8 mouse cellular contexts compared by ENCODE assay signal in the genomic region with DNA sequence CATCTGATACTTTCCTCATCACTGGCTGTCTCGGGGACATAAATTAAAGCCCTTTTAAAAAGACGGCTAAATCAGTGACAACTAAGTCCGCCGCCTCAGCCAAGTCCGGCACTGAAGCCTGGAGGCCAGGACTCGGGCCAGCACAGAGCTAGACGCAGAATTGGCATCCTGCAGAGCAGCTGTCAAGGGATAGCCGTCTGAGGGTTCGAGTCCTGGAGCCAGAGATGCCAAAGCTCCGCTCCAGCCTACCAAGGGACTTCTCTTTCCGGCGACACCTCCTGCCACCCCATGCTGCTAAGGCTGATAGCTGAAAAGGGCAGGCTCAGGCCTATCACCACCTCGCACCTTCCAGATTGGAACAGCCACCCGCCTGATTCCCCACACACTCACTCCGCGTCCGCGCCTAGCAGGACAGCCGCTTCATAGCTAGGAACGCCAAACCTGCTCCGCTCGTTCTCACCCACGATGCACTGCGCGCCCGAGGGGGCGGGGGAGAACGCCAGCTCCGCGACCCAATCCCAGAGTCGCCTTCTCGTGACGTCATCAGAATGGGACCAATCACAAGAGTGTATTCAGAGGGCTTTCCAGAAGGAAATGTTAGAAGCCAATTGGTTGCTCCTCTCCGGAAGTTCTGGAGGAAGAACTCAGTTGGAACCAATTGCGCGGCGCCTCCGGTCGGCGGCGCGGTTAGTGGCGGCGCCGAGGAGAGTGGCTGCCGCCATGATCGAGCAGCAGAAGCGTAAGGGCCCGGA. TPM values are rescaled to one million over a fixed set of nuclear protein-coding genes. Genes with fewer than 3 reads are reported as not detected.
DNase-seq lines count a peak whose midpoint lies in the region; ATAC-seq and TF ChIP-seq lines count a peak whose summit lies in the region.

A gene (minus strand): TSS at position 458 of the 752 bp plus-strand sequence.
A gene (plus strand): TSS at position 647 of the 752 bp plus-strand sequence.

- intact Hi-C loops in gastrocnemius, adult 2 months (cut with DNase I), result no loop called here
- intact Hi-C loops in left cerebral cortex, adult 2 months (cut with DNase I), result no loop called here

- no peaks in the 10 kb centered on the region for H3K27me3 ChIP-seq in hindbrain, postnatal 0 days (ENCODE audit: insufficient read depth, low read length)

- TF ChIP-seq CTCF in gastrocnemius, adult 2 months (IDR thresholded peaks at IDR 0.05), result peak; percentile 29; the same call in 1 of the 2 replicates
- peak; percentile 38 for TF ChIP-seq CTCF in hindbrain, postnatal 0 days (IDR thresholded peaks at IDR 0.05; ENCODE audit: low read depth)
- peak; percentile 39 for TF ChIP-seq CTCF in left cerebral cortex, adult 2 months (IDR thresholded peaks at IDR 0.05)

- H3K9me3 ChIP-seq in hindbrain, postnatal 0 days (ENCODE audit: low read length), result no peaks in the 10 kb centered on the region

- DNase-seq in ZHBTc4 (ENCODE audit: low read depth, low spot score), result peak; percentile 100
- DNase-seq in gastrocnemius, adult 2 months, result peak; percentile 99
- peak; percentile 100 for DNase-seq in hindbrain, postnatal 0 days (ENCODE audit: low spot score)
- peak; percentile 99 for DNase-seq in left cerebral cortex, adult 2 months (ENCODE audit: extremely low spot score in 1 of 2, low spot score in 2 of 2)
- peak; percentile 99 to 100 for DNase-seq in right cerebral cortex, adult 2 months (ENCODE audit: low spot score in 2 of 2)
- DNase-seq in urinary bladder, postnatal 14 days (ENCODE audit: low spot score), result peak; percentile 99

- ATAC-seq in common myeloid progenitor, adult 5-6 weeks (replicated peaks; ENCODE audit: low read depth, poor library complexity, severe bottlenecking), result peak; percentile 98
- peak; percentile 99 for ATAC-seq in hindbrain, postnatal 0 days
- peak; percentile 97 for ATAC-seq in megakaryocyte, adult 5-6 weeks (ENCODE audit: poor library complexity, severe bottlenecking)

- peak within 1 kb of the TSS; percentile 87 for H3K9ac ChIP-seq in hindbrain, postnatal 0 days (replicated peaks; ENCODE audit: low read length)

- peak within 1 kb of the TSS; percentile 95 for H3K4me3 ChIP-seq in gastrocnemius, adult 2 months
- peak within 1 kb of the TSS; percentile 81 for H3K4me3 ChIP-seq in hindbrain, postnatal 0 days (ENCODE audit: low read length)
- H3K4me3 ChIP-seq in left cerebral cortex, adult 2 months, result peak within 1 kb of the TSS; percentile 93

- H3K4me2 ChIP-seq in hindbrain, postnatal 0 days (ENCODE audit: low read depth, low read length), result peak within 1 kb of the TSS; percentile 85

- peaks cover 17% of the 10 kb centered on the region; the same call in 1 of the 2 replicates for H3K4me1 ChIP-seq in hindbrain, postnatal 0 days (ENCODE audit: insufficient read depth, low read length)

- under 1% methylated on average over 49 of the region's 49 CpGs for WGBS in hindbrain, postnatal 0 days

- H3K27ac ChIP-seq in gastrocnemius, adult 2 months, result peak within 1 kb of the TSS; percentile 93
- H3K27ac ChIP-seq in hindbrain, postnatal 0 days, result peak within 1 kb of the TSS; percentile 91
- peak within 1 kb of the TSS; percentile 87 for H3K27ac ChIP-seq in left cerebral cortex, adult 2 months

- H3K36me3 ChIP-seq in hindbrain, postnatal 0 days (ENCODE audit: insufficient read depth, low read length), result peaks cover 5% of the 10 kb centered on the region; the same call in 1 of the 2 replicates

RNA-seq across cellular contexts. Expression of the first gene that starts in this region (rescaled TPM):
- total RNA-seq in common myeloid progenitor, adult 5-6 weeks (2017), result 72.4 and 77.6 TPM in 2 replicates
- total RNA-seq in gastrocnemius, adult 2 months (2021), result 10 to 100 TPM; 38.4 to 47.3 TPM
- 23.9 and 31.4 TPM in 2 replicates for total RNA-seq in hindbrain, postnatal 0 days (2014; rRNA removed)
- polyA plus RNA-seq in hindbrain, postnatal 0 days (2015; fragmentation: Nextera tagmentation; extraction: Ambion mirVana), result 93.2 and 101 TPM in 2 replicates
- 10 to 100 TPM; 64.0 to 64.2 TPM for total RNA-seq in left cerebral cortex, adult 2 months (2021)
- 13.9 and 15.0 TPM in 2 replicates for total RNA-seq in megakaryocyte, adult 5-6 weeks (2015)
- 52.1 and 68.3 TPM in 2 replicates for total RNA-seq in megakaryocyte, adult 5-6 weeks (2017)

RNA-seq across cellular contexts. Expression of the second gene that starts in this region (rescaled TPM):
- total RNA-seq in common myeloid progenitor, adult 5-6 weeks (2017), result 86.7 and 94.3 TPM in 2 replicates
- 10 to 100 TPM in 1 of 2 experiments, 1 to 10 TPM in 1; 9.5 to 13.0 TPM for total RNA-seq in gastrocnemius, adult 2 months (2021)
- total RNA-seq in hindbrain, postnatal 0 days (2014; rRNA removed), result 57.9 and 74.2 TPM in 2 replicates
- polyA plus RNA-seq in hindbrain, postnatal 0 days (2015; fragmentation: Nextera tagmentation; extraction: Ambion mirVana), result 84.5 and 88.9 TPM in 2 replicates
- 10 to 100 TPM; 24.2 to 25.4 TPM for total RNA-seq in left cerebral cortex, adult 2 months (2021)
- 49.8 and 50.6 TPM in 2 replicates for total RNA-seq in megakaryocyte, adult 5-6 weeks (2015)
- 52.9 and 54.7 TPM in 2 replicates for total RNA-seq in megakaryocyte, adult 5-6 weeks (2017)

Comparison
In these comparisons a context has a peak if more than half of its experiments do, and no peak if none do; other contexts are left out.
1. Peak in every context shown above with its lines: DNase-seq, ATAC-seq, H3K4me3 ChIP-seq and H3K27ac ChIP-seq.